Mouse (Mus musculus): ENCODE data around the gene Igsf10. TPM values are rescaled to one million over a fixed set of nuclear protein-coding genes. Genes with fewer than 3 reads are reported as not detected.

Igsf10 gene
- total and polyA plus RNA-seq, 2 experiments from 2014 or later, result 6.2 to 7.1 TPM

- Histone ChIP-seq H3K4me2 (ENCODE audit: low read depth, low read length) (no peak overlapping the region), H3K9ac (replicated peaks; ENCODE audit: low read length) (no peak overlapping the region), H3K4me3 (ENCODE audit: low read length) (no peak overlapping the region), H3K9me3 (ENCODE audit: low read length) (no peaks in the 10 kb centered on the region), H3K27ac (no peak overlapping the region), H3K4me1 (ENCODE audit: insufficient read depth, low read length) (no peaks in the 10 kb centered on the region), H3K36me3 (ENCODE audit: insufficient read depth, low read length) (no peaks in the 10 kb centered on the region), H3K27me3 (ENCODE audit: insufficient read depth, low read length) (no peaks in the 10 kb centered on the region)
- DNase-seq (ENCODE audit: low spot score), result no peak
- 69% methylated on average over 5 of the region's 5 CpGs for WGBS
- ATAC-seq, result no peak
- no peak for TF ChIP-seq CTCF (IDR thresholded peaks at IDR 0.05; ENCODE audit: low read depth)
These were observed 50.6 kb downstream of the Igsf10 start for GRCm38 (mm10) chr3:59293437-59294199.

GRCm38 (mm10) chr3:59290551-59290950 is 53.6 kb downstream of the Igsf10 start:
- WGBS, result 86% methylated on average over 2 of the region's 2 CpGs
- no peaks in the 10 kb centered on the region for H3K36me3 ChIP-seq (ENCODE audit: insufficient read depth, low read length)
- H3K27me3 ChIP-seq (ENCODE audit: insufficient read depth, low read length), result no peaks in the 10 kb centered on the region
- H3K27ac ChIP-seq, result no peak overlapping the region
- H3K4me3 ChIP-seq (ENCODE audit: low read length), result no peak overlapping the region
- no peak overlapping the region for H3K4me2 ChIP-seq (ENCODE audit: low read depth, low read length)
- H3K9me3 ChIP-seq (ENCODE audit: low read length), result no peaks in the 10 kb centered on the region
- TF ChIP-seq CTCF (IDR thresholded peaks at IDR 0.05; ENCODE audit: low read depth), result no peak
- H3K4me1 ChIP-seq (ENCODE audit: insufficient read depth, low read length), result no peaks in the 10 kb centered on the region
- ATAC-seq (no peak), DNase-seq (ENCODE audit: low spot score) (no peak)
- no peak overlapping the region for H3K9ac ChIP-seq (replicated peaks; ENCODE audit: low read length)

- no peak overlapping the region for H3K4me3 ChIP-seq (ENCODE audit: low read length)
- ATAC-seq (no peak), DNase-seq (ENCODE audit: low spot score) (no peak)
- H3K36me3 ChIP-seq (ENCODE audit: insufficient read depth, low read length), result no peaks in the 10 kb centered on the region
- no peaks in the 10 kb centered on the region for H3K27me3 ChIP-seq (ENCODE audit: insufficient read depth, low read length)
- H3K4me2 ChIP-seq (ENCODE audit: low read depth, low read length), result no peak overlapping the region
- TF ChIP-seq CTCF (IDR thresholded peaks at IDR 0.05; ENCODE audit: low read depth), result no peak
- no peak overlapping the region for H3K27ac ChIP-seq
- no peak overlapping the region for H3K9ac ChIP-seq (replicated peaks; ENCODE audit: low read length)
- no peaks in the 10 kb centered on the region for H3K9me3 ChIP-seq (ENCODE audit: low read length)
- H3K4me1 ChIP-seq (ENCODE audit: insufficient read depth, low read length), result no peaks in the 10 kb centered on the region
These were observed 65.6 kb downstream of the Igsf10 start for GRCm38 (mm10) chr3:59278620-59279019.

GRCm38 (mm10) chr3:59278254-59278533 is 66.0 kb downstream of the Igsf10 start:
- Histone ChIP-seq H3K4me3 (ENCODE audit: low read length) (no peak overlapping the region), H3K36me3 (ENCODE audit: insufficient read depth, low read length) (no peaks in the 10 kb centered on the region), H3K4me2 (ENCODE audit: low read depth, low read length) (no peak overlapping the region), H3K4me1 (ENCODE audit: insufficient read depth, low read length) (no peaks in the 10 kb centered on the region), H3K9ac (replicated peaks; ENCODE audit: low read length) (no peak overlapping the region), H3K9me3 (ENCODE audit: low read length) (no peaks in the 10 kb centered on the region), H3K27ac (no peak overlapping the region), H3K27me3 (ENCODE audit: insufficient read depth, low read length) (no peaks in the 10 kb centered on the region)
- WGBS, result 92% methylated on average over 3 of the region's 3 CpGs
- no peak for TF ChIP-seq CTCF (IDR thresholded peaks at IDR 0.05; ENCODE audit: low read depth)
- DNase-seq (ENCODE audit: low spot score) (no peak), ATAC-seq (no peak)

GRCm38 (mm10) chr3:59277502-59278253 is 66.5 kb downstream of the Igsf10 start:
- H3K27ac ChIP-seq, result no peak overlapping the region
- H3K9me3 ChIP-seq (ENCODE audit: low read length), result no peaks in the 10 kb centered on the region
- ATAC-seq (0 out of 2 replicates have a peak, but pooled peaks have one; percentile 27), DNase-seq (ENCODE audit: low spot score) (peak; percentile 8)
- no peaks in the 10 kb centered on the region for H3K4me1 ChIP-seq (ENCODE audit: insufficient read depth, low read length)
- H3K4me2 ChIP-seq (ENCODE audit: low read depth, low read length), result no peak overlapping the region
- no peaks in the 10 kb centered on the region for H3K36me3 ChIP-seq (ENCODE audit: insufficient read depth, low read length)
- no peaks in the 10 kb centered on the region for H3K27me3 ChIP-seq (ENCODE audit: insufficient read depth, low read length)
- H3K9ac ChIP-seq (replicated peaks; ENCODE audit: low read length), result no peak overlapping the region
- 12% methylated on average over 3 of the region's 3 CpGs for WGBS
- no peak overlapping the region for H3K4me3 ChIP-seq (ENCODE audit: low read length)
- TF ChIP-seq CTCF (IDR thresholded peaks at IDR 0.05; ENCODE audit: low read depth), result no peak

- no peaks in the 10 kb centered on the region for H3K36me3 ChIP-seq (ENCODE audit: insufficient read depth, low read length)
- DNase-seq (ENCODE audit: low spot score) (no peak), ATAC-seq (no peak)
- H3K9ac ChIP-seq (replicated peaks; ENCODE audit: low read length), result no peak overlapping the region
- H3K4me2 ChIP-seq (ENCODE audit: low read depth, low read length), result no peak overlapping the region
- no peaks in the 10 kb centered on the region for H3K27me3 ChIP-seq (ENCODE audit: insufficient read depth, low read length)
- WGBS, result 93% methylated on average over 6 of the region's 6 CpGs
- no peak overlapping the region for H3K27ac ChIP-seq
- no peak overlapping the region for H3K4me3 ChIP-seq (ENCODE audit: low read length)
- no peaks in the 10 kb centered on the region for H3K4me1 ChIP-seq (ENCODE audit: insufficient read depth, low read length)
- no peaks in the 10 kb centered on the region for H3K9me3 ChIP-seq (ENCODE audit: low read length)
- TF ChIP-seq CTCF (IDR thresholded peaks at IDR 0.05; ENCODE audit: low read depth), result no peak
These were observed 73.4 kb downstream of the Igsf10 start for GRCm38 (mm10) chr3:59270811-59271210.

Other genes starting within 250 kb of the Igsf10 start
- gene Gpr171, start 242.6 kb downstream of the Igsf10 start, total RNA-seq (2014; rRNA removed), result not detected in 2 replicates
- gene Gpr171, start 242.6 kb downstream of the Igsf10 start, polyA plus RNA-seq (2015; fragmentation: Nextera tagmentation; extraction: Ambion mirVana), result 0.58 and 0.78 TPM in 2 replicates
- 1.7 and 3.0 TPM in 2 replicates for gene P2ry14, start 190.8 kb downstream of the Igsf10 start, total RNA-seq (2014; rRNA removed)
- gene P2ry14, start 190.8 kb downstream of the Igsf10 start, polyA plus RNA-seq (2015; fragmentation: Nextera tagmentation; extraction: Ambion mirVana), result 4.4 and 4.6 TPM in 2 replicates
- not detected in 2 replicates for gene Gpr87, start 149.3 kb downstream of the Igsf10 start, total RNA-seq (2014; rRNA removed)
- 0.13 TPM in 1 of 2 replicates, not detected in the other for gene Gpr87, start 149.3 kb downstream of the Igsf10 start, polyA plus RNA-seq (2015; fragmentation: Nextera tagmentation; extraction: Ambion mirVana)
- 3.6 and 4.4 TPM in 2 replicates for gene P2ry13, start 133.5 kb downstream of the Igsf10 start, total RNA-seq (2014; rRNA removed)
- 2.2 and 2.5 TPM in 2 replicates for gene P2ry13, start 133.5 kb downstream of the Igsf10 start, polyA plus RNA-seq (2015; fragmentation: Nextera tagmentation; extraction: Ambion mirVana)
- gene P2ry12, start 81.5 kb downstream of the Igsf10 start, total RNA-seq (2014; rRNA removed), result 8.3 and 17.8 TPM in 2 replicates
- gene P2ry12, start 81.5 kb downstream of the Igsf10 start, polyA plus RNA-seq (2015; fragmentation: Nextera tagmentation; extraction: Ambion mirVana), result 15.4 TPM in 2 replicates